Mouse (Mus musculus): ENCODE data around the gene Ldlrap1.

Gene Ldlrap1

DNA sequence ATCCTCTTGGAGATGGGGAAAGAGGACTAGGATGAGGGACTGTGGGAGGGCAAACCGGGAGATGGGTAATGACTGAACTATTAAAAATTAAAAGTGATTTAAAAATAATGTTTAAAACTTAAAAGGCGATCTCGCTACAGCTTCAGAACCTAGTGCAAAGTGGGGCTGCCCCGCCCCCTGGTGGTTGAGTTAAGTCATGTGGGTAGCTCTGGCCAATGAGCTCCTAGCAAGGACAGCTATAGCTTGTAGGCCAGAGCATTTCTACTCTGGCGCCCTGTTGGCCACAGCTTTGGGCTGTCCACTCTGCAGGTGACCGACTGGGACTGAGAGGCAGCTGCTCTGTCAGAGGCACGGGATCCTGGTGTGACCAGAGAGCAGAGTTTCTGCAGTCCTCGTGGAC, 53.9 kb downstream of the Ldlrap1 start:
- DNase-seq (ENCODE audit: low spot score), result peak; percentile 68

DNA sequence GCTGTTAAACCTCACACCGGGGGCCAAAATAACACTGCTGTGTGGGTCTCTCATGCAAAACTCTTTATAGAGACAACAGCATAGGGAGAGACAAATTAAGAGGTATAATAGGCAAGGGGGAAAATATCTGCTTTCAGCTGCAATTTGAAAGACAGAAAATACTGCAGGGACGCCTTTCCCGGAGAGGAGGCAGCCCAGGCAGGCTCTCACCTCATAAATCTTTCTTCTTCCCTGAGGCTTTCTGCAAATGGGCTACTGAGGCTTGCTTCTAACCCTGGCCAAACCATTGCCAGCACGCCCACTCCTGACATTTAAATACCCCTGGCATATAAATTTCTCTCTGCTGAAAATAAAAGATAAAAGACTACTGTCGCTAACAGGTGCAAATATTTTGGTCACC, 62.5 kb downstream of the Ldlrap1 start:
- DNase-seq (ENCODE audit: low spot score), result no peak

DNA sequence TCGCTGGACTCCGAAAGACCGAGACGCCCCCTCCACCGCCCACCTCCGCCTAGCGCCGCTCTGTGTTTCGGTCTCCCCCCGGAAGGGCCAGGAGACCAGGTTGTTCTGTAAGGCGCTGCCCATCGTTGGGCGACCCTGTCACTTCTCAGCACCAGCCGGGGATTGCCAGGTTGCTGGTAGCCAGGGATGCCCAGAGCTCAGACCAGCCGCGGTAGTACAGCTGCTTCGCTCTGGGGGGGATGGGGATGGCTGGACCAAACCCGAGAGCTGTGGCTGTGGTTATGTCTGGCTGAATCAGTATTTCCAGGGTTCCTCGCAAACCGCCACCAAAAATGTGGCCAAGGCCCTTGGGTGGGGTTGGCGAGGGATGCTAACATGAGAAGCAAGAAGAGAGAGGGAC, 63.2 kb downstream of the Ldlrap1 start:
- DNase-seq (ENCODE audit: low spot score), result no peak

DNA sequence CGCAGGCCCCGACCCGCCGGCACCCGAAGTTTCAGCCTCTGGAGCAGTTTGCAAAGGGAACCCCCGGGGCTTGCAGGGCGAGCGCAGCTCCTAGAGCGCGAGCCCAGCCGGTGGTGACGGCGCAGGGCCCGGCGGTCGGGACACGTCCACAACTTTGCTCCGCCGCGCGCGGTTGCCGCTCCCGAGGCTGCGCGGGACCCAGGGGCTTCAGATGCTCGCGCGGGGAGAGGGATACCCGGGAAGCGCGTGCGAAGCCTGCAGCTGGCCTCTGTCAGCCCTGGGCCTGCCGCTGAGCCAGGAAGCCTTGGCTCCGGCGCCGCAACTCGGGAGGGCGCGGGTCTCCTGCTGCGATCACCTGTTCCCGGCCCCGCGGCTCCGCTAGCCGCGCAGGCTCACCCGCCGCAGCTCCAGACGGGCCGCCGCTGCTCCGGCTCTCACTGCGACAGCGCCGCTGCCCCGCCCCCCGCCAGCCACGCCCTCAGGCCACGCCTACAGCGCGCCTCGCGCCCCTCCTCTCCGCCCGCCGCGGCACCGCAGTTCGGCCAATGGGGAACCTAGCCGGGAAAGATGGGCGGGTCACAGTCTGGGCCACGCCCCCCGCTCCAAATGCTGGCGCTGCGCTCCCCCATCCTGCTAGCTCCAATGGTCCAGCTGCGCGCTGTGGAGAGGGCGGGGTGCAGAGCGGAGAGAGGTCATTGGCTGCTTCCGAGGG, 63.8 kb downstream of the Ldlrap1 start, which contains the start of gene Man1c1:
Man1c1 (minus strand) TSS at position 456 of the 712 bp plus-strand sequence.
- DNase-seq (ENCODE audit: low spot score), result peak; percentile 90

DNA sequence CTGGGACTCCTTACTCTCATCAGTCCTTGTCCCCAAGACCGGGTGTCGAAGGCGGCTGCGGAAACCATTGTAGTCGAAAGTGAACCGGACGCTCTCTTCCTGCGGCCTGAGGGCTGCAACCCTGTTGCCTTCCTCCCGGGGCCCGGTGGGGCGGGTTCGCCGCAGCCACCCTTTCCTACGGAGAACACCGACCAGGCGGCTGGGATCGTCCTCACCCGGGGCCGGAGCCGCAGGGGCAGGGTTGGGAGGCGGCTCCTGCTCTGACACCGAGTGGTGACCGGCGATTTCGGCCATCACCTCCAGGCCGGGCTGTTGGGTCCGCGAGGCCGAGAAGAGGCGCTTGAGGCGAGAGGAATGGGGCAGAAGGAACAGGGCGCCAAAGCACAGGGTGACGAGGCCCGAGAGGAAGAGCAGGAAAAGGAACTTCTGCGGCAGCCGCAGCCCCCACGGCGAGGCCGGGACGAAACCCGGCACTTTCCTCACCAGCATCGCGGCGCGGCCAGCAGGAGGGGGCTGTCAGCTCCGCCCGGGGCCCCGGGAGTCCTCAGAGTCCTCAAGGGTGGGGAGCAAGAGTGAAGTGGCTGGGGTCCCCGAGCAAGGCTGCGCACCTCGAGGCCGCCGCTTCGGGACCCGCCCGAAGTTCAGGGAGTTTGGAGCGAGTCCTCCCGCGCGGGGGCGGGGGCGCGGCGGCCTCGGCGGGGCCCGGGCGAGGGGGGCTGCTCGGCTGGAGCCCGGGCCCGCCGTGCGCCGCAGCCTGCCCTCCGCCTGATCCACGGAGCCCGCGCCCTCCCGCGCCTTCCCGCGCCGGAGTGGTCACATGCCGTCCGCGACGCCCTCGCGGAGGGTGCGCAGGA, 64.6 kb downstream of the Ldlrap1 start:
- peak; percentile 11 for DNase-seq (ENCODE audit: low spot score)

DNA sequence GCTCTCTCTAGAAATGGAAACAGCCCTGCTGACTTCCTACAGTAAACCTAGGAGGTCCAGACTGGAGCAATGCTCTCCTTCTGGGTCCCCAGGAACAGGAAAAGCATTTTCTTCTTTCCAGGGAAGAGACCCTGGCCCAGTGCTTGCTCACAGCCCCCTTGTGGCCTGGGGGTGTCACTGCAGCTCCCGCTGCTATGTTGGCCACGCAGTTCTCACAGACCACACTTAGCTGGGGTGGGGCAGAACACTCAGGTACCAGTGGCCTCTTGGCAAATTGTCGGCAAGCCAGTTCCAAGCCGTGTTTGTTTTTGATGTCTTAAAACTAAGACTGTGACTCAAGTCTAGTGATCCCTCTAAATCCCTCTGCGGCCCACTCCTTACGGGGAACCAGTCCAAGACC, 65.9 kb downstream of the Ldlrap1 start:
- peak; percentile 36 for DNase-seq (ENCODE audit: low spot score)

DNA sequence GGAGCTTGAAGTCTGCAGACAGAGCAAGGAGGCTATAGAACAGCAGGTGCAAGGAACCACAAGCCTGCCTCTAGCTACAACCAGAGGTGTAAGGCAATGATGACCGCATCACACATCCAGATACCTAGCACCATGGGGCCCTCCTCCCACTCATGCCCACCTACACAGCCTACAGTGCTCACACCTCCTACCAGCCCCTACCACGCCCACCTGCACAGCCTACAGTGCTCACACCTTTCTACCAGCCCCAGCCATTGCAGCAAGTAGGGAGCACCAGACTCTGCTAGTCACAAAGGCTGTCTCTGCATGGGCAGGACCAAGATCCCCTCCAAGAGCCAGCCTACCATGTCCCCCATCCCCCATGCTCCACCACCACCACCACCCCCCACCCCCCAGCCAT, 66.9 kb downstream of the Ldlrap1 start:
- DNase-seq (ENCODE audit: low spot score), result no peak

DNA sequence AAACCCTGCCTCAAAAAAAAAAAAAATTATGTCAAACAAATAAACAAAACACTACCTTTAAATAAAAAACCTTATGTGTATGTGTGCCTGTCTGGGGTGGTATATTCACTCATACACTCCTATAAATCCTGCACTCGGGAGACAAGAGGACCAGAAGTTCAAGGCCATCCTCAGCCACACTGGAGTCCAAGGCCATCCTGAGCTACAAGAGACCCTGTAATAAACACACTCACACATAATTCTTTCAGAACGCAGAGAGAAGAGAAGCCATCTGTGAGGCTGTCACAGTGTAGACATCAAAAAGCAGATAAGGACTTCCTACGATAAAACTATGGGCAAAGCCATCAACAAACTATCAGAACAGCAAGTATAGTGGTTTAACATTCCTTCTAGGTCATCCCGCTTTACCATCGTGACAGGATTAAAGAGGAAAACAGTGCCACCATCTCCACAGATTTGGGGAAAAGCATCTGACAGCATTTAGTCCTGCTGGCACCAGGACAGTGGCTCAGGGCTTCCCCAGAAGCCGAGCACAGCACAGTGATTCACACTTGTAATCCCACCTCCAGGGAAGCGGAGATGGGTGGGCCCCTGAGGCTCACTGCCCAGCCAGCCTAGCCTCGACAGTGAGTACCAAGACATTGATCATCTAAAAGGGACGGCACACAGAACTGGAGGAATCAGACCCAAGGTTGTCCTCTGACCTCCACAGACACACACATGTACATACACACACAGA, 74.5 kb downstream of the Ldlrap1 start:
- no peak for DNase-seq (ENCODE audit: low spot score)

DNA sequence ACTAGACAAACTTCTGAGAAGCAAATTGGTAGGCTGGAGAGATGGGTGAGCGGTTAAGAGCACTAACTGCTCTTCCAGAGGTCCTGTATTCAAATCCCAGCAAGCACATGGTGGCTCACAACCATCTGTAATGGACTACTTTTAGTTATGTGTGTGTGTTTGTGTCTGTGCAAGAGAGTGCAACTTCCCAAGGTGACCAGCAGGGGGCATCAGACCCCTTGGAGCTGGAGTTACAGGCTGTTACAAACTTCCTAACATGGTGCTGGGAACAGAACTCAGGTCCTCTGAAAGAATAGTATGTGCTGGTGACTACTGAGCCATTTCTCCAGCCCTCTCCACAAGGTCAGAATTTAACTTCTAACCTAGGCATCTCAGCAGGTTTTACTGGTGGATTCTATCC, 75.4 kb downstream of the Ldlrap1 start:
- no peak for DNase-seq (ENCODE audit: low spot score)

All from spleen, adult 12 weeks (tissue).